Mouse (Mus musculus) midbrain, postnatal 0 days (tissue): ENCODE measurements at regions not wholly inside any gene's neighbourhood (a gene's known extent, or its start where the extent isn't known, plus 50 kb on each side); places are given as distances from the start of the nearest gene placed in this dataset.

Experiments used
- ATAC-seq: fragments of 200-750 bp; cut with Nextera tagmentation; 2 replicates; pipeline ENCODE4 v1.8.0; 2017; ENCODE audit warnings: moderate number of reproducible peaks, mild to moderate bottlenecking, moderate TSS enrichment, moderate library complexity; ENCODE audit not compliant: low FRiP score
- DNase-seq: peaks from one replicate; pipeline ENCODE4 v3.0.0-alpha.2; 2015; ENCODE audit warnings: low spot score
- H3K27ac ChIP-seq: fragments of 300-500 bp; sonication (generic); 2 replicates; pipeline ENCODE4 v1.5.1; 2014; ENCODE audit warnings: low read depth, mild to moderate bottlenecking, low read length, mixed read lengths
- H3K27me3 ChIP-seq: fragments of 300-500 bp; sonication (generic); 2 replicates; pipeline ENCODE4 v1.6.1; 2014; ENCODE audit warnings: low read length, control low read depth, mixed read lengths; ENCODE audit not compliant: insufficient read depth
- H3K36me3 ChIP-seq: fragments of 300-500 bp; sonication (generic); 2 replicates; pipeline ENCODE4 v1.6.1; 2014; ENCODE audit warnings: low read length, control low read depth, mixed read lengths; ENCODE audit not compliant: insufficient read depth
- H3K4me1 ChIP-seq: fragments of 300-500 bp; sonication (generic); 2 replicates; pipeline ENCODE4 v1.6.1; 2014; ENCODE audit warnings: mild to moderate bottlenecking, control low read depth, antibody characterized with exemption, low read length, mixed read lengths; ENCODE audit not compliant: insufficient read depth
- H3K4me2 ChIP-seq: fragments of 300-500 bp; sonication (generic); 2 replicates; pipeline ENCODE4 v1.6.1; 2014; ENCODE audit warnings: low read depth, mild to moderate bottlenecking, low read length, mixed read lengths; ENCODE audit not compliant: poor library complexity, severe bottlenecking
- H3K4me3 ChIP-seq: fragments of 300-500 bp; sonication (generic); 2 replicates; pipeline ENCODE4 v1.5.1; 2014; ENCODE audit warnings: low read depth, mild to moderate bottlenecking, low read length, moderate library complexity
- H3K9ac ChIP-seq: fragments of 300-500 bp; sonication (generic); replicated peaks from 2 replicates; pipeline ENCODE4 v1.6.1; 2014; ENCODE audit warnings: mild to moderate bottlenecking, low read length, moderate library complexity, mixed read lengths; ENCODE audit not compliant: poor library complexity, severe bottlenecking
- H3K9me3 ChIP-seq: fragments of 300-500 bp; sonication (generic); 2 replicates; pipeline ENCODE4 v1.6.1; 2016; ENCODE audit warnings: low read length, control low read depth
- CTCF ChIP-seq: IDR thresholded peaks from 2 replicates; pipeline ENCODE4 v1.5.1; 2016; ENCODE audit warnings: antibody characterized with exemption, mild to moderate bottlenecking
- WGBS: fragments of 180-500 bp; shearing (Covaris S2); extraction: QIAGEN DNeasy Blood & Tissue Kit; methylation state at CpG from one replicate; pipeline ENCODE4 v1.1.7; 2014; 5-methylcytosine and 5-hydroxymethylcytosine counted together

DNA sequence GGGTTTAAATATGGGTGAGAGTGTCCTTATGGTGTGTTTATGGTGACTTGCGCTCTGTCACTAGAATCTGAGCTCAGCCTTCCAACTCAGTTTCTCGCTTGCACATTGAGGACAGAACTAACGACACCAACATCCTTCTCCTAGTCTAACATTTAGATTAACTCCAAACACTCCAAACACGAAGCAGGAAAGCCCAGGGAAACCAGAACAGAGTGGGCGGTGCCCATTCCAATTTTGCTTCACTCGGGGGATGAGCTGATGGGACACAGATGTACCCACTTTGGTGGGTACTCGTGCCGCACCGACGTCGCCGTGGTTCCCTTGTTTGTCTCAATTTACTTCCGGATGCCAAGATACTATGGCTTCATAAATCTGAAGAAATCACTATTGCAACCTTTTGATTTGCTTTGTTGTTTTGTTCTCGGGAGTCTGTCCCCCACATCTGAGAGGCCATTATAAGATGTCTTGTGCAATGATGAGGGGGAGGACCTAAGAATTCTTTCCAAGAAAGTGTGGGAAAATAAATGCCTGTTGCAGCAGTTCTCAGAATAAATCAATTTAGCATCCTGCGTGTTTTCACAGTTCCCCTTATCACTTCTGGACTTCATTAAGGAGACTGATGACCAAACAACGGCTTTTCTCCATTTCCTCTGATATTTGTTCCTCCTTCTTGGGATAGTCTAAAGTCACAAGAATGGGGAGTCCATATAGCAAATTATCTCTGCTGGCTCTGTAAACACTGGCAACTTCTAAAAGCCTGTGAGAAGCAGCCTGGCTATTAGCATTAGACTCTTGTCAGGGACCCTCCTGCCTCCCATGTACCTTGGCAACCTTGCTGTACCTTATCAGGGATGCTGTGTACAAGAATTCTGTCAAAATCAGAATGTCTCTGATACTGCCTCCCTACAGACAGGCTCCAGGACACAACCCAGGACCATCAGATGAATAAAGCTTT lies 96.2 kb upstream of the Klf9 start:
- no peak overlapping the region for H3K27ac ChIP-seq
- ATAC-seq (no peak), DNase-seq (no peak)
- no peak overlapping the region for H3K4me2 ChIP-seq
- H3K4me3 ChIP-seq: no peak overlapping the region
- no peak overlapping the region for H3K9ac ChIP-seq
- no peaks in the 10 kb centered on the region for H3K27me3 ChIP-seq
- H3K9me3 ChIP-seq: no peaks in the 10 kb centered on the region
- no peak for TF ChIP-seq CTCF
- no peaks in the 10 kb centered on the region for H3K36me3 ChIP-seq
- WGBS: 87% methylated on average over 16 of the region's 16 CpGs
- H3K4me1 ChIP-seq: no peaks in the 10 kb centered on the region

DNA sequence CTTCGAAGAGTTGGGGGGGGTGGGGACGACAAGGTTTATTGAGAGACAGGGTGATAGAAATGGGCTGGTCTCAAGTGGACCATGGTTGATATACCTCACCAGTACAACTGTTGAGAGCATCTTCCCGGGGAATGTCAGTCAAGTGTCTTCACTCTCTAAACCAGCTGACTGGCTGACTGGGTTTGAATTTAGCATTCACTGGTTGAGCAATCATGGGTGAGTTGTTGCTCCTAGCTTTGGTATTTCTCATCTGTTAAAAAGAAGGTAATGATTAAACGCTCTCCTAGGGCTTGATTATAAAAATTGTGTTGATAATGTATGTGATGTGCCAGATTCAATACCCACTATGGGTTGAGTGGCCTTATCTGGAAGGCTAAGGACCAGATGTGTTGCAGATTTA lies 89.6 kb upstream of the Klf9 start:
- Histone ChIP-seq H3K27me3 (no peaks in the 10 kb centered on the region), H3K27ac (no peak overlapping the region), H3K9ac (no peak overlapping the region), H3K36me3 (no peaks in the 10 kb centered on the region), H3K9me3 (no peaks in the 10 kb centered on the region), H3K4me1 (no peaks in the 10 kb centered on the region; the same call in 1 of the 2 replicates), H3K4me3 (no peak overlapping the region), H3K4me2 (no peak overlapping the region)
- WGBS: 93% methylated on average over 4 of the region's 4 CpGs
- ATAC-seq: no peak
- no peak for TF ChIP-seq CTCF
- DNase-seq: no peak

DNA sequence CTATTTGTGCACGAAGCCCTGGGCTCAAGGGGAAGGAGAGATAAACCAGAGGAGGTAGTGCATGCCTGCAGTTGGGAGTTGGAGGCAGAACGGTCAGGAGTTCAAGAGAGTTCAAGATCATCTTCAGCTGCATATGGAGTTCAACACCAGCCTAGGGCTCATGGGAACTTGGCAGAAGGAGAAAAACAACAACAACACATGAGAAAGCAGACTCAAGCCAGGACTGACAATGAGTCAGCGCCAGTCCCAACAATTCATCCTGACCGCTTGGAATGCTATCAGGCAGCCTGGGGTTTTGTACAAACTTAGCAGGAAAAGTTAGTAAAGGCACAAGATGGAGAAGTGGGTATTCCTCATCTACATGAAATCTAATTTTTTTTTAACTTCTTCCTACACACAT lies 86.6 kb upstream of the Klf9 start:
- Histone ChIP-seq H3K4me3 (no peak overlapping the region), H3K9ac (no peak overlapping the region), H3K4me2 (no peak overlapping the region), H3K4me1 (peaks cover 4% of the 10 kb centered on the region; the same call in 1 of the 2 replicates), H3K36me3 (no peaks in the 10 kb centered on the region), H3K27ac (no peak overlapping the region), H3K9me3 (no peaks in the 10 kb centered on the region), H3K27me3 (no peaks in the 10 kb centered on the region)
- 73% methylated on average over 4 of the region's 4 CpGs for WGBS
- DNase-seq: no peak
- no peak for TF ChIP-seq CTCF
- no peak for ATAC-seq

DNA sequence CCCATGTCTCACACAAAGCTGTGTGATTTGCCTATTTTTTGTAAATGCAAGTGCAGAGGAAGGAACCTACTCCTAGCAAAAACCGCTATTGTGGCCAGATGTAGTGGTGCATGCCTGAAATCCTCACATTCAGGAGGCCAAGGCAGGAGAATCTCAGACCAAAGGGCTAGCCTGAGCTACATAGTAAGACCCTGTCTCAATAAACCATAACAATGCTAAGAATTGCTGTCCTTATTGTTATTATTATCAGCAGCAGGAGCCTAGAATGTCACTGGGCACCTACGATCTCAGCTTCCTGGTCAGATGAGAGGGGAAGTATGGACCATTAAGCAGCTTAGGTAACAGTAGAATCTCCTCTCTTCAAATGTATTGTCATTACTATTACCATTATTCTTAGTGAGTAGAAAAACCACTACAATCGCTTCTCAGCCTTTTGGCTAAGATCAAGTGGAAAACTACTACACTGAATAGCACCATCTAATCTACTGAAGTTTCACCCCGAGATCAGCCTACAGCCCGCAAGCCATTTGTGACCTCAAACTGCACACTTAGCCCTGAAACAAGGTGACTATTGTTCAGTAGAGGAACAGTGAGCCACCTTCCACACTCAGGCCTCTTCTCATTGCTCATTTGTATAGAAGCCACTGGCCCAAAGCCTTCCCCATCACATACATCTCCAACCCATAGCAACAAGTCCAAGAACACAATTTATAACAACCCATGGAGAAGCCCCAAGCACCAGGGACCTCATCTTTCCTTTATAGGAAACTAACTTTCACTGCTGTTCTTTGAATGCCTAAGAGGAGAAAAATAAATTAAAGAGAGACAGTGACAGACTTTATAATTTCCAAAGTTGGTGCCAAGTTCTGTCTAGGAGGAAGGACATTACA lies 84.9 kb upstream of the Klf9 start:
- Histone ChIP-seq H3K4me3 (no peak overlapping the region), H3K27ac (no peak overlapping the region), H3K9me3 (no peaks in the 10 kb centered on the region), H3K36me3 (no peaks in the 10 kb centered on the region), H3K4me1 (peaks cover 4% of the 10 kb centered on the region; the same call in 1 of the 2 replicates), H3K4me2 (no peak overlapping the region), H3K9ac (no peak overlapping the region), H3K27me3 (no peaks in the 10 kb centered on the region)
- TF ChIP-seq CTCF: no peak
- ATAC-seq (no peak), DNase-seq (no peak)
- WGBS: 84% methylated on average over 5 of the region's 5 CpGs

DNA sequence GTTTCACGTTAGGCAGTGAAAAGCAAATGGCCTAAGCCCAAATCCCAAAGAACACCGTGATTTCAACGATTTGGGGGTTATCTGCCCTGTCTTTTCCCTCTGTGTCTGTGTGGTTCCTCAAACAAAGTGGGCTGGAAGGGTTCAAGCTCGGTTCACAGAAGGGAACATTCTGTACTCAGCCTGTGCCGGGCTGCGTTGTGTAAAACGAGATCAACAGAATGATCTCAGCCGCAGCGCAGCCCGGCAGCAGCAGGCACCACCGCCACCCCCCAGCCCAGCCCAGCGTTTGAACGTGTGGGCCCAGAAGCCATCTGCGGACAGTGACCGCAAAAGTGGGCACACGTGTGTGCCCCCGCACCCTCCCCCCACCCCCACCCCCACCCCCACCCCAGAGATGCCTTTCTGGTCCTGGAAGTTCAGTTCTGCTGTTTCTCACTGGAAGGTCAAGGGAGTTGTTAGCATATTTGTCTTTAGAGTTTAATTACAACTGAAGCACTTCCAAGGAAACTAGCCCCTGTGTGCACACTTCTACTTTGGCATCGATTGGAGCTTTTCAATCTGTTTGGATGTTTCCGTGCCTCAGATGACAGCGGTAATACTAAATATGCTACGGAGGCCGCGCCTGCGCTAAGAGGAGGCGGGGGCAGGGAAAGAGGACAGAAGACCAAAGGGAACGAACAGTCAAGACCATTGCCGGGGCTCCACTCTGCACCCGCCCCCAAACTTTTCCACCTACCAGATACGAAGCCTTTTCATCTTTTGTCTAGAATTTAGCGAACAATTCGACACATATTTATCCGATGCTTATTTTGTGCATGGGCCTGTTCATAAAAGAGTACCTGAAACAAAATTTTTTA lies 83.9 kb upstream of the Klf9 start:
- ATAC-seq: peak; percentile 79

More for the DNA sequence above, 83.9 kb upstream of the Klf9 start:
- Histone ChIP-seq H3K36me3 (no peaks in the 10 kb centered on the region), H3K9me3 (no peaks in the 10 kb centered on the region), H3K4me1 (peaks cover 4% of the 10 kb centered on the region; the same call in 1 of the 2 replicates), H3K4me2 (peak overlapping the region; percentile 54), H3K9ac (0 out of 2 replicates have a peak overlapping the region, but pooled peaks have one; percentile 0), H3K27ac (peak overlapping the region; percentile 39; the same call in 1 of the 2 replicates), H3K4me3 (peak overlapping the region; percentile 24), H3K27me3 (no peaks in the 10 kb centered on the region)
- TF ChIP-seq CTCF: no peak
- WGBS: 2% methylated on average over 28 of the region's 32 CpGs
- DNase-seq: peak; percentile 72
